Mouse (Mus musculus) inflammation-experienced regulatory T-cells, adult 6 months (primary cell): Measurements from ENCODE around the gene Scn1b. TPM values are rescaled to one million over a fixed set of nuclear protein-coding genes. Genes with fewer than 3 reads are reported as not detected.

Experiments used
- ATAC-seq: one replicate; pipeline ENCODE4 v1.8.0; 2017
- polyA plus RNA-seq, 3 experiments: library from polyadenylated mRNA; unstranded; fragments of 100-300 nt; shearing (Covaris generic); gene quantifications; one replicate each; pipeline ENCODE4 v1.2.1; 2017

Scn1b gene
- polyA plus RNA-seq, 3 experiments from 2014 or later, result 0.30 TPM; not detected in 2

DNA sequence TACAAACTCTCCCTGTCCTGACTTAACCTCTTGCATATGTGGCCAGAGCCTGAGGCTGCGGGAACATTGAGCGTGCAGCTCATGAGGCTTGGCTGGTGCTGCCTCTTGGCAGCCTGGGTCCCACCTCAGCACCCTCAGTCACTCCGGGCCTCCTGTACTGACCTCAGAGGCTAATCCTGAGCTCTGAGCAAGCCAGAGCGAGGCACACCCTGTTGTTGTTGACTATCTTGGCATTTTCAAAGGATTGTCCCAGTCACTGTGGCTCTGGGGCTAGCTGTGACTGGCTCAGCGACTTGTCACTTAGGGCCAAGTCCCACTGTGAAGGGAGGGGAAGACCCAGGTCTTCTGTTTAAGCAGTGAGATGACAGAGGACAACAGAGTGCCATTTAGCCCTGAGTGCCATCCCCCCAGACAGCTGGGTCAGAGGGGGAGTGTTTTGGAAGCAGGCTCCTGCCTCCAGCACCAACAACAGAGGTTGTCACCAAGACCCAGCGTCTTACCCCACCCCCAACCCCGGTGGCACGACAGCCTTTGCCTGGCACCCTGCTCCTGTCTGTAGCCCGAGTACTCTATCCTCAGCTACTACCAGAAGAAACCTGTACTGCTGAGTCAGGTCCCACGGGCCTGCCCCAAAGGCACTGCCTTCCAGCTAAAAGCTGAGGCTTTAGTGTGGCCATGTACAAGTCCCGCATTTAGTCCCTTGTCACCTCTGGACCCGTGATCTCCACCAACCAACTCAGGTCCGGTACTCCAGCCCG is 43.8 kb downstream of the Scn1b start:
- no peak for ATAC-seq

DNA sequence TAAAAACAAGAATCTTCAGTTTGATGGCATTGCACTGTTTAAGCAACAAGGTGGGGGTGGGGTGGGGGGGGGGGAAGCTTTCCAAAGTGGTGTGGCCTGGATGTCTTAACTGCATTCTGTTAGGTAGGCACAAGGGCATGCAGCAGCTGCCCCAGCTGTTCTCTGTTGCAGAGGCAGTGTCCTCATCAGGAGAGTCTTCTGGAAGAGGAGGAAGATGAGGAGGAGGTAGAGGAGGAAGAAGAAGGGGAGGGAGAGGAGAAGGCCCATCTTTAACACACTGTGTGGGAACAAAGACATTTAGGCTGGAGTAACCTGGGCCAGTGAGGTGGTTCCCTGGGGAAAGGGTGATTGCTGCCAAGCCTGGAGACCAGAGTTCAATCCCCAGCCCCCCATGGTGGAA is 44.7 kb downstream of the Scn1b start:
- no peak for ATAC-seq

DNA sequence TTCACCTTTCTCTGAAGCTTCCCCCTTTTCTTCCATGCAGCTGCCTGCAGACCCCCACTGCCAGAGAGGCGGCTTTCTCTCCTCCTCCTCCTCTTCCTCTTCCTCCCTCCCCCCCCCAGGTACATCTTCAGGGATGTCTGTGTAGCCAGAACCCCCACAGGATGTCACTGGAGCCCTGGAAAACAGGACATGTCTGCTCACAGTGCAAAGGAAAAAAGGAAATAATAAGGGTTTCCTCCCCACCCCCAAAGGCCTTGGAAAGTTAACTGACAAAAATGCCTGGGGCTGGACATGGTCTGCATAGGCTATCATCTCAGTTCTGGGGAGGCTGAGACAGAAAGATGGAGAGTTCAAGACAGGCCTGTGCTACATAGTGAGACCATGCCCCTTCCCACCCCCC is 45.7 kb downstream of the Scn1b start:
- no peak for ATAC-seq

DNA sequence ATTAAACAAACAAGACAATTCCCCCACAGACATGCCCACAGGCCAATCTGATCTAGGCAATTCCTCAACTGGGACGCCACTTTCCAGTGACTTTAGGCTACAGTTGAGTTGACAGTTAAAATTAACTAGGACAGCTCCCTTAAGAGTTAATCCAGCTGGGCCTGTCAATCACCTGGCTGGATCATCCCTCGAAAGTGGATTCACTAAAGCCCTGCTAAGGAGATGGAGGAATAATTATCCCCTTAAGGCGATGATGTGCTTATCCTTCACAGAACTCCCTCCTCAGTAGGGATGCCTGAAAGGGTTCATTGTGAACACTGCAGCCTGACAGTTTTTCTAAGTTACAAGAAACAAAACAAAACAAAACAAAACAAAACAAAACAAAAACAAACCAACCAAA is 46.2 kb downstream of the Scn1b start:
- no peak for ATAC-seq

DNA sequence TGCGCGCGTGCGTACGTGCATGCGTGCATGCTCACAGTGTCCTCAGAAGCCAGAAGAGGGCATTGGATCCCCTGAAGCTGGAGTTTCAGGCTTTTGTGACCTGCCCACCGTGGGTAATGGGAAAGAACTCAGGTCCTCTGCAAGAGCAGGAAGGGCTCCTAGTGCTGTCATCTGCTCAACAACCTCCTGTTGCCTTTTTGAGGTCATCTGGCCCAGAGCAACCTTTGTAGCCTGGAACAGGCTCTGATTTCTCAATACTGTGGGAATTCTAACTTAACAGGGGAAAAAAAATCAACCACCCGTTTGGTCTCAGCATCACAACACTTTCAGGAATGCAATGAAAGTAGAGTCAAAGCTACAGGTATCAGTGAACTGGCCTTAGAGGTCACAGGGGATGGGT is 47.1 kb downstream of the Scn1b start:
- no peak for ATAC-seq

DNA sequence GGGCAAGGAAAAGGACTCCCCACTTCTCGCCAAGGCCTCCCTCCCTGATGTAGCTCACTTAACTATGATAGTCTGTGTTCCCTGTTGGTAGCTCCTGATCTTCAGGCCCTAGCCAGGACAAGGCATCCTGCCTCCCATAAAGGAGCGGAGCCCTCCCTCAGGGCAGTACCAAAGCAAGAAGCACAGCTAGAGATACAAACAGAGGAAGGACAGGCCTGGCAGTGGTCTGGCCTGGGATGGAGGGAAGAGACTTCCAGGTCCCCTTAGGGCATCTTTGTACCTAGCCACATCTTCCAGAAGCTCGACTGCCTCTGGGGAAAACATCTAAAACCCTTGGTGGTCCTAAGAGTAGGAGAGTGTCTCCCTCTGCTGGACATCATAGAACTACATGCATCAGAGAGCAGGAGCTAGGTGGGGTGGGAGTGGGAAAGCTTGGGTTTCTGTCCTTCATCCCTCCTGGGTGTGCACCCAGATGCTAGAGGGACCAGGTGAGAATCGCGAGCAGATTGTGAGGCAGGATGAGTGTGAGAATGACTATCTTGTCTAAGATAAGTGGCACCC is 48.8 kb downstream of the Scn1b start:
- no peak for ATAC-seq

DNA sequence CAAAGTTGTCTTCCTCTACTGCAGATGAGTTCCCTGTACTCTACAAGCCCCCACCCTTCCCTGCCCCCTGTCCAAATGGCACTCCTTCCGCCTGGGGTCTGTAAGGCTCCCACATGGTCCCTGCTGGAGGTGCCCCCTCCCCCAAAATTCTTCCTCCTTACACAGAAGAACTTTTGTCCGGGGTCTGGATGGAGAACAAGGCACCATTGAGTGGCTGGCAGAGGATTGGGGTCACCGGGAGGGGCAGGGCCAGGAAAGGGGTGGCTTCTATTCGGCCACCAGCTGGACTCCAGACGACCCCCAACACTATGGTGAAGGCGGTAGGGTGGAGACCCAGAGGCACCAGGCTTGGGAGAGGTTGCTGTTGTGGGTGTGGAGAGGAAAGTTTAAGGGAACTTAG is 49.3 kb downstream of the Scn1b start:
- ATAC-seq, result no peak

DNA sequence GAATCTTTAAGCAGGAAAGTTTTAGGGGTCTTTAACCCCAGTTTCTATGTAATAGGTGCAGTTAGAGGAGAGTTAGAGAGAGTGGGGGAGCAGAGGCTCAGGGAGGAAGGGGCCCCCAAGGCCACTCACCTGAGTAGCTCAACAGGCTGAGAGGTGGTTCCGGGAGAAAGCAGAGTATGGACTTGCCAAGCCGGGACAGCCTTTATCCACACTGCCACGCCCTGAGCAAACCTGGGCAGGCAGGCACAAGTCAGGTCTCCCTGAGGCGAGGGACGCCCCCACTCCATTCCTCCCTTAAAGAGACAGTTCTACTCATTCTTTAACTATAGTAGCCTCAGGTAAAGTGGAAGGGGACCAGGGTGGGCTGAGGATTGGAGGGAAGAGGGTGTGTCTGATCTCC is 50.3 kb downstream of the Scn1b start, which contains the start of gene Fxyd3:
Gene Fxyd3 (minus strand): TSS at position 213 of the 400 bp plus-strand sequence.
- no peak for ATAC-seq

DNA sequence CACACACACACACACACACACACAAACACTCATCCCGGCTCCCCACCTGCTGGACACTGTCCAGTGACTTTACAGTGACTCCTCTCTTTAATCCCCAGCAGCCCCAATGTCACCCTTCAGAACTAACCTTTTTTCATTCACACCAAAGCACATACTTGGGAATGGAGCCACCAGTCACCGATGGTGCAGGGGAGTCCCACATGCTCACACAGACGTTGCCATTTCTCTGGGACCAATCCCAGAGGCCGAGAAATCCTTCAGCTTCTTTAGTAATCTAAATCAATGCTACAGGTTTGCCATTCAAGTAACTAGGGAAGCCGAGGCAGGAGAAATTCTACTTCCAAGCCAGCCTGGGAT is 52.1 kb downstream of the Scn1b start:
- ATAC-seq, result no peak

DNA sequence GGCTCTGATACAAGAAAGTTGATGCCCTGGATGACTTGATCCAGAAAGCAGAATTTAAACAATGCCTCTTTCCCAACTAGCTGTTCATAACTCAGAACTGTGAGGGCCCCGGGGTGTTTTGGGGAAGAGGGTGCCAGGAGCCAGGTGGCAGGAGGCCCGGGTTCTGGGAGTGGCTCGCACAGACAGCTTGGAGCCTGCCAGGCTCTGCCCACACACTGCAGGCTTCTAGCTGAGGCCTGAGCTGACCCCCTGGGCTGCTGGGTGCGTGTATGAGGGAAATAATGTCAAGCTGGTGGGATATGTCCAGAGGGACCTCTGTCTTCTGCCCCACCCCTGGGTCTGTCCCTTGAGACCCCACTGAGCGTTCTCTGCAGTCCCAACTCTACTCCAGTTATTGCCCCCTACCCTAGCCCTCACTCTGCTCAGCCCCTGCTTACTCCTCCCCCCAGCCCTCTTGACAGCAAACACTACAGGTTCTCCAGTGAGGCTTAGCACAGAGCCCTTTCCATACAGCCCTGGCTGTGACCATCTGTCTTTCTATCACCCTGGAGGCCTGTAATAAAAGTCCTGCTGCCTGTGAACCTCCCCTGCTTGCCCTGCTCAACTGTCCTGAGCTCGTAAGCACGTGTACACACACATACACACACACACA is 52.6 kb downstream of the Scn1b start:
- ATAC-seq, result no peak

DNA sequence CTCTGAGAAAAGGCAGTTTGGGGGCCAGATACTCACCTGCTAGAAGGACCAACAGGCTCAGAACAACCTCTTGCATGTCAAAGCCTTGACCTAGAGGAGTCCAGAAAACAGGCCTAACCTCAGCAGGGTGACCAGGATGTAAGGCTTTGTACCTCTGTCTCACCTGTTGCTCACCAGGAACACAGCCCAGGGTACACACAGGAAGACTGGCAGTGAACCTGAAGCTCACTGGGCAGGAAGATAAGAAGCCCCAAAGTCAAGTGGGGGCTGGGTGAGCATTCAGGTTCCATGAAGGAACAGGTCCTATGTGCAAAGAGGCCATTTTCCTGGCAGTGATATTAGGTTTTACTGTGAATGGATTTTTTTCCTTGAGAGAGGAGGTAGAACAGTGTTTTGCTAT is 53.3 kb downstream of the Scn1b start:
- ATAC-seq, result no peak

DNA sequence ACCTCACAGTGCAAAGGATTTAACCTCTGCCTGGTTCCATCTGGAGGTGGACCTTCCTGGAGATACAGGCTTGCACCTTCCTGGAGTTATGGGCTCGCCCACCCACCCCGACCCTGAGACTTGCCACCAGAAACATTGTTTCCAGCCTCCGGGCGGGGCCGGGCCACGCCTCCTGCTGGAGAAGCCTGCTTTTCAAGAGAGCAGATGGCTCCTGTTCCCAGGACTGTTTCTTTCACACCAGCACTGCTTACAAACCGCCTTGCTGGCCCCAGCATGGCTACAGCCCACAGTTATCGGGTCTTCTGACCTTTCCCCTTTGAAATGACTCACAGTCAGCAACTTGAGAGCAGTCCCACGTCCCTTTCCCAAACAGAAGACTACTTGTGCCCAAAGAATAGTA is 54.5 kb downstream of the Scn1b start:
- no peak for ATAC-seq

DNA sequence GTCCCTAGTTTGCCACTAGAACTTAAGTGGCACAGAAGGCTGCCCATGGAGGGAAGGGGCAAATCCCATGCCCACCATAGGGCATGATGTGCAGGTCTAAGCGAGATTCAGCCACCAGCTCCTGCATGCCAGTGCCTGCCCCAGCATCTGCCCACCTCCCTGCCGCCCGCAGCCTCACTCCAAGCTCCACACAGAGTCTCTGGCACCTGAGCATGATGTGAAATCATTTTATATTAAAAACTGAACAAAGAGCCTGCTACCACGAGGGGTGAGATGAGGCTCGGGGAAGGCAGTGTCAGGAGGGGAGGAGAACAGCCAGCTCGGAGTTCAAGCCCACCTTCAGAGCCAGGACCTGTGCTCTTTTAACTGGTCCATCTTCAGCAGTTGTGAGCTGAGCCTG is 56.5 kb downstream of the Scn1b start:
- ATAC-seq, result no peak

DNA sequence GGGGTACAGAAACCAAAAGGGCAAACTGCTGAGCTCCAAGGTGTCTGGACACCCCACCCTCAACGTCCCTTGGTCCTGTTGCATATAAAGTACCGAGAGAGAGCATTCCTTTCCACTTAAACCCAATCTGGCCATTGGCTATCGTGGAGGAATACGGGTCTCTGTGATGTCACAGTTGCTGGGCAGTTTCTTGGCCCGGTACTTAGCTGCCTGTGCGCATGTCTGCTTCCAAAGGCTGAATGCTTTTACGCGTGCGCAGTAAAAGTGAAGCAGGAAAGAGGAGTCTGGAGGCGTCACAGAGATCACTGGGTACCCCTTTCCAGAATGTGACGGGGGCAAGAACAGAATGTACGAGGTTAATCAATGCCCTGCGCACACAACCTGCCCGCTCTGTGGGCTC is 57.3 kb downstream of the Scn1b start:
- ATAC-seq, result no peak

DNA sequence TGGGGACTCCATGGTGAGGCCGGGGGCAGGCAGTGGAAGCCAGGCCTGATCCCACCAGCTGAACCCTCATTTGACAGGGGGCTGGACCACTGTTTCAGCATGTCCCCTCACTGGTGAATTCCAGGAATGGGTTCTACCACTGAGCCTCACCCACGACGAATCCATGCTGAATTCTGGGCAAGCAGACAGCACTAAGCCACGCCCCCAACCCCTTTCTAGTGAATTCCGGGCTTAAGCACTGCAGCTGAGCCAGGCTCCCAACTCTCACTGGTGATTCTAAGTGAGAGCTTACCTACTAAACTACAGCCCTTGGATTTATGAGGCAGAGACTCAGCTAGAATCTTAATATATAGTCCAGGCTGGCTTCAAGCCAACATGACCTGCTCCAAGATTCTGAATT is 59.0 kb downstream of the Scn1b start:
- ATAC-seq, result no peak

Other genes with a start within 250 kb of the Scn1b start
- gene Cd22, start 246.7 kb downstream of the Scn1b start, polyA plus RNA-seq, result 10 to 100 TPM; 10.5 to 17.5 (median 12.3) TPM
- gene Mag, start 212.1 kb downstream of the Scn1b start, polyA plus RNA-seq, result not detected
- gene Hamp2, start 202.3 kb downstream of the Scn1b start, polyA plus RNA-seq, result not detected
- not detected for gene Hamp, start 183.0 kb downstream of the Scn1b start, polyA plus RNA-seq
- gene Usf2, start 170.2 kb downstream of the Scn1b start, polyA plus RNA-seq, result 10 to 100 TPM in 2 of 3 experiments, 1 to 10 TPM in 1; 8.8 to 18.8 (median 13.6) TPM
- gene Lsr, start 153.5 kb downstream of the Scn1b start, polyA plus RNA-seq, result 1 to 10 TPM; 1.1 to 2.1 (median 1.4) TPM
- 1 to 10 TPM in 1 of 3 experiments, under 1 TPM in 2; 0.55 to 1.0 (median 0.96) TPM for gene Fam187b, start 153.2 kb downstream of the Scn1b start, polyA plus RNA-seq
- 1,000 to 10,000 TPM; 1,847 to 2,152 (median 2,080) TPM for gene Fxyd5, start 84.5 kb downstream of the Scn1b start, polyA plus RNA-seq
- not detected for gene Fxyd7, start 75.5 kb downstream of the Scn1b start, polyA plus RNA-seq
- under 1 TPM in 1 of 3 experiments, not detected in 2; 0.85 TPM for gene Fxyd1, start 69.8 kb downstream of the Scn1b start, polyA plus RNA-seq
- gene Lgi4, start 67.7 kb downstream of the Scn1b start, polyA plus RNA-seq, result under 1 TPM in 2 of 3 experiments, not detected in 1; 0.09 to 0.13 TPM
- gene Fxyd3, start 50.3 kb downstream of the Scn1b start, polyA plus RNA-seq, result under 1 TPM in 1 of 3 experiments, not detected in 2; 0.18 TPM
- 10 to 100 TPM in 1 of 3 experiments, 1 to 10 TPM in 2; 3.1 to 11.0 (median 8.1) TPM for gene Hpn, start 11.7 kb downstream of the Scn1b start, polyA plus RNA-seq
- gene Gramd1a, start 28.9 kb upstream of the Scn1b start, polyA plus RNA-seq, result 100 to 1,000 TPM in 1 of 3 experiments, 10 to 100 TPM in 2; 70.7 to 113 (median 98.7) TPM
- gene Scgb2b2, start 163.5 kb upstream of the Scn1b start, polyA plus RNA-seq, result not detected
- gene Scgb1b2, start 164.8 kb upstream of the Scn1b start, polyA plus RNA-seq, result not detected
- gene Scgb2b3, start 235.1 kb upstream of the Scn1b start, polyA plus RNA-seq, result not detected
- gene Scgb1b3, start 248.6 kb upstream of the Scn1b start, polyA plus RNA-seq, result not detected